Mouse (Mus musculus) cerebellum, adult 2 months (tissue): Measurements from ENCODE around the gene Ccdc97.

ENCODE experiments used
- CTCF ChIP-seq: fragments of 200-500 bp; IDR thresholded peaks from 2 replicates; pipeline ENCODE4 v1.5.1; 2011; ENCODE audit warnings: low read depth, mild to moderate bottlenecking, control low read depth, low read length, moderate library complexity, borderline replicate concordance; ENCODE audit not compliant: insufficient read depth
- POLR2A ChIP-seq: fragments of 200-500 bp; IDR thresholded peaks from 2 replicates; pipeline ENCODE4 v1.6.1; 2011; ENCODE audit warnings: low read length, control low read depth, borderline replicate concordance; ENCODE audit not compliant: insufficient read depth

GRCm38 (mm10) chr7:25755468-25755833, 36.6 kb upstream of the Ccdc97 start:
- TF ChIP-seq CTCF (no peak), POLR2A (0 out of 2 replicates have a peak, but pooled peaks have one; percentile 7)
